Mouse (Mus musculus) activated CD4-positive, CD25-positive, alpha-beta regulatory T cell (primary cell): ENCODE results near the gene Selenoh. TPM values are rescaled to one million over a fixed set of nuclear protein-coding genes. Genes with fewer than 3 reads are reported as not detected.

ENCODE experiments used
- polyA plus RNA-seq, 2 experiments: library from polyadenylated mRNA; unstranded; fragments of 100-300 nt; shearing (Covaris generic); gene quantifications; one replicate each; pipeline ENCODE4 v1.2.1; 2017

Selenoh gene
- 100 to 1,000 TPM; 110 to 128 TPM for polyA plus RNA-seq

GRCm38 (mm10) chr2:84670569-84670933 is at the start of gene Selenoh:
Gene Selenoh, minus strand, starts transcription at chr2:84670770.

GRCm38 (mm10) chr2:84714811-84715561 is 44.4 kb upstream of the Selenoh start, which contains the start of gene Zdhhc5:
Gene Zdhhc5, minus strand, starts transcription at chr2:84715180.

GRCm38 (mm10) chr2:84679016-84679415 is 8.4 kb upstream of the Selenoh start, which contains the start of gene Tmx2:
Gene Tmx2, minus strand, starts transcription at chr2:84679140.

GRCm38 (mm10) chr2:84677968-84678880 is 7.7 kb upstream of the Selenoh start, which contains the start of the genes Gm28635 and Med19:
Gene Gm28635, minus strand, starts transcription at chr2:84678041.
Gene Med19, plus strand, starts transcription at chr2:84678402.

GRCm38 (mm10) chr2:84658806-84659205 is 11.8 kb downstream of the Selenoh start, which contains the start of gene Btbd18:
Gene Btbd18, plus strand, starts transcription at chr2:84659079.

GRCm38 (mm10) chr2:84650464-84651195 is 19.9 kb downstream of the Selenoh start, which contains the start of gene Ctnnd1:
Gene Ctnnd1, minus strand, starts transcription at chr2:84650765.

Other genes starting within 250 kb of the Selenoh start
- gene Calcrl, start 245.4 kb downstream of the Selenoh start, polyA plus RNA-seq, result 10 to 100 TPM; 15.9 to 17.4 TPM
- 10 to 100 TPM in 1 of 2 experiments, 1 to 10 TPM in 1; 5.8 to 11.9 TPM for gene Tfpi, start 194.0 kb downstream of the Selenoh start, polyA plus RNA-seq
- 1 to 10 TPM in 1 of 2 experiments, under 1 TPM in 1; 0.62 to 2.2 TPM for gene Ctnnd1, start 20.0 kb downstream of the Selenoh start, polyA plus RNA-seq
- under 1 TPM in 1 of 2 experiments, not detected in 1; 0.23 TPM for gene Btbd18, start 11.7 kb downstream of the Selenoh start, polyA plus RNA-seq
- gene Gm28635, start 7.3 kb upstream of the Selenoh start, polyA plus RNA-seq, result not detected
- 10 to 100 TPM; 31.4 to 34.1 TPM for gene Med19, start 7.6 kb upstream of the Selenoh start, polyA plus RNA-seq
- gene Tmx2, start 8.4 kb upstream of the Selenoh start, polyA plus RNA-seq, result 10 to 100 TPM; 70.5 to 91.6 TPM
- 10 to 100 TPM; 27.5 to 46.1 TPM for gene Zdhhc5, start 44.4 kb upstream of the Selenoh start, polyA plus RNA-seq
- gene Clp1, start 56.6 kb upstream of the Selenoh start, polyA plus RNA-seq, result 10 to 100 TPM; 49.8 to 53.2 TPM
- gene Ypel4, start 63.3 kb upstream of the Selenoh start, polyA plus RNA-seq, result 1 to 10 TPM in 1 of 2 experiments, under 1 TPM in 1; 0.31 to 1.1 TPM
- not detected for gene Gm19426, start 72.9 kb upstream of the Selenoh start, polyA plus RNA-seq
- gene Serping1, start 104.7 kb upstream of the Selenoh start, polyA plus RNA-seq, result not detected
- 10 to 100 TPM; 23.1 to 71.4 TPM for gene Ube2l6, start 128.1 kb upstream of the Selenoh start, polyA plus RNA-seq
- gene Smtnl1, start 151.9 kb upstream of the Selenoh start, polyA plus RNA-seq, result under 1 TPM in 1 of 2 experiments, not detected in 1; 0.16 TPM
- gene Timm10, start 156.2 kb upstream of the Selenoh start, polyA plus RNA-seq, result 10 to 100 TPM; 21.9 to 43.6 TPM
- 1 to 10 TPM; 7.3 to 8.2 TPM for gene Slc43a1, start 168.1 kb upstream of the Selenoh start, polyA plus RNA-seq
- not detected for gene Rtn4rl2, start 215.9 kb upstream of the Selenoh start, polyA plus RNA-seq